Mouse (Mus musculus) thymus, adult 2 months (tissue): Measurements from ENCODE around the gene Entpd7. TPM values are rescaled to one million over a fixed set of nuclear protein-coding genes. Genes with fewer than 3 reads are reported as not detected.

ENCODE experiments used
- DNase-seq: peaks from one replicate; pipeline ENCODE4 v3.0.0; 2021
- H3K27ac ChIP-seq: fragments of 200-500 bp; 2 replicates; pipeline ENCODE4 v1.5.1; 2012; ENCODE audit warnings: low read length, control low read depth; ENCODE audit not compliant: control insufficient read depth, insufficient read depth
- H3K27me3 ChIP-seq: fragments of 200-500 bp; 2 replicates; pipeline ENCODE4 v1.6.1; 2012; ENCODE audit warnings: mild to moderate bottlenecking, low read length, moderate library complexity, mixed read lengths; ENCODE audit not compliant: control insufficient read depth, insufficient read depth
- H3K36me3 ChIP-seq: fragments of 200-500 bp; 2 replicates; pipeline ENCODE4 v1.6.1; 2012; ENCODE audit warnings: mild to moderate bottlenecking, low read length, moderate library complexity; ENCODE audit not compliant: control insufficient read depth, insufficient read depth
- H3K4me1 ChIP-seq: fragments of 200-500 bp; replicated peaks from 2 replicates; pipeline ENCODE4 v1.6.1; 2012; ENCODE audit warnings: low read length; ENCODE audit not compliant: control insufficient read depth, insufficient read depth
- H3K4me3 ChIP-seq: fragments of 200-500 bp; 2 replicates; pipeline ENCODE4 v1.5.1; 2012; ENCODE audit warnings: mild to moderate bottlenecking, low read length, control low read depth, moderate library complexity; ENCODE audit not compliant: control insufficient read depth, insufficient read depth
- CTCF ChIP-seq: fragments of 200-500 bp; IDR thresholded peaks from 2 replicates; pipeline ENCODE4 v1.5.1; 2012; ENCODE audit warnings: mild to moderate bottlenecking, control low read depth, low read length, moderate library complexity, borderline replicate concordance; ENCODE audit not compliant: control insufficient read depth, poor library complexity, insufficient read depth; ENCODE audit errors: extremely low read depth
- POLR2A ChIP-seq: fragments of 200-500 bp; IDR thresholded peaks from 2 replicates; pipeline ENCODE4 v1.6.1; 2012; ENCODE audit warnings: mild to moderate bottlenecking, low read length, control low read depth, moderate library complexity; ENCODE audit not compliant: control insufficient read depth, poor library complexity, insufficient read depth; ENCODE audit errors: extremely low read depth
- WGBS: fragments of 180-500 bp; shearing (Covaris S2); methylation state at CpG from one replicate; pipeline ENCODE4 v1.1.7; 2018; 5-methylcytosine and 5-hydroxymethylcytosine counted together
- polyA plus RNA-seq: library from polyadenylated mRNA; depleted of rRNA; stranded (reverse); fragments of >200 nt; gene quantifications from 2 replicates; pipeline ENCODE4 v1.2.3, GENCODE M21; 2012

The Entpd7 gene
- polyA plus RNA-seq, 1 experiment = 8.8 TPM

DNA sequence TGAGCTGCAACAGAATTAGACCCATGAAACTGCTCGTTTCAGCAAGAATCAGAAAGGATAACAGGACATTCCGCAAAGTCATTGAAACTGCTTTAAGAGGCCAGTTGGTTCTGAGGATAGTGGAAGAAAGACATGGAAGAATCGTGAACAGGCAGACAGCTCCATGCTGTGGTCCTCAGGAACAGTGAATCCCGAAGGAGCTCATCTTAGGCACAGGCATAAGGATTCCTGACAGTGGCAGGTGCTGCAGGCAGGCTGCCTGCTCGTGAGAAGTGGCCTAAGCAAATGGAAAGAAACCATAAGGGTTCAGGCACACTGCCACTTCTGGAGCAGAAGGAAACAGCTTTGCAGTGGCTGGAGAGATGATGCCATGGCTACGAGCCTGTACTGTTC lies 10.3 kb downstream of the Entpd7 start:
- peaks cover 13% of the 10 kb centered on the region for H3K36me3 ChIP-seq
- no peaks in the 10 kb centered on the region for H3K27me3 ChIP-seq
- DNase-seq = no peak
- no peak overlapping the region for H3K27ac ChIP-seq
- no peak overlapping the region for H3K4me3 ChIP-seq
- 95% methylated on average over 6 of the region's 6 CpGs for WGBS
- no peaks in the 10 kb centered on the region for H3K4me1 ChIP-seq
- TF ChIP-seq CTCF (no peak), POLR2A (no peak)

DNA sequence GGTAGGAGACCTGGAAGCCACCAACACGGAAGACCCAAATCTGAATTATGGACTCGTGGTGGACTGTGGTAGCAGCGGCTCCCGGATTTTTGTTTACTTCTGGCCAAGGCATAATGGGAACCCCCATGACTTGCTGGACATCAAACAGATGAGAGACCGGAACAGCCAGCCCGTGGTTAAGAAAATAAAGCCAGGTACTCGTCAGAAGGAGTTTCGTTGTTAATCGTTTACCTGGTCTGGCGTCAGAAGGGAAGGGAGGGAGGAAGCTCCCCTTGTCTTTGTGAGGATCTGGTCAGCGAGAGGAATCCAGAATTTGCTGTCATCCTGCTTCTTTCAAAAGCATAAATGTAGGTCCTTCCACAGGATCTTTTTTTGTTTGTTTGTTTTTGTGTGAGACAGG lies 14.7 kb downstream of the Entpd7 start:
- Histone ChIP-seq H3K4me1 (no peaks in the 10 kb centered on the region), H3K27me3 (no peaks in the 10 kb centered on the region), H3K4me3 (no peak overlapping the region), H3K27ac (no peak overlapping the region), H3K36me3 (peaks cover 22% of the 10 kb centered on the region)
- TF ChIP-seq POLR2A = no peak
- TF ChIP-seq CTCF = no peak
- WGBS = 96% methylated on average over 11 of the region's 11 CpGs
- no peak for DNase-seq

DNA sequence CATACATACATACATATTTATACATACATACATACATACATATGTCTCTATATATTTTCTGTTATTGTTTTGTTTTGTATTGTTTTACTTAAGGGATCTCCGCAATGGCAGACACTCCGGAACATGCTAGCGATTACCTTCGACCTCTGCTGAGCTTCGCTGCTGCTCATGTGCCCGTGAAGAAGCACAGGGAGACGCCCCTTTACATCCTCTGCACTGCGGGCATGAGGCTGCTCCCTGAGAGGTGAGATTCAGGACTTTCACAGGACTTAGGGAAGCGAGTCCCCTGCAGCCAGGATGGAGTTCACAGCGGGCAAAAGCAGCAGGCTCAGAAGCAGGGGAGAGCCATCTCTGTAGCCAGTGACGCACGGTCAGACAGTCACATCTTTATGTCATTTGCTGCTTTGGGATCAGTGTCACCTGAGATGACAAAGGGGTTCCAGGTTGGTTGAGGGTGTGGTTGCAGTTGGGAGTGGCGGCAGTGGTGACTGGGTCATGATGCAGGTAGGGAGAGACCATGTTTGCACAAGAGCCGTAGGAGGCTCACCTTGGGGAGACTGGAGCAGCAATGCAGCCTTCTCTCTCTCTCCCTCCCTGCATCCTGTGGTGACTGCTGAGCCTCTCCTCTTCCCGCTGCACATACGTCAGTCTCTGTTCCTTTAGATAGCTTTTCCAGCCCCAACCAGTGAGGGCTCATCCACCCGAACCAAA lies 15.5 kb downstream of the Entpd7 start:
- no peaks in the 10 kb centered on the region for H3K27me3 ChIP-seq
- H3K27ac ChIP-seq = no peak overlapping the region
- 96% methylated on average over 17 of the region's 17 CpGs for WGBS
- DNase-seq = no peak
- TF ChIP-seq POLR2A = no peak
- no peak for TF ChIP-seq CTCF
- H3K4me1 ChIP-seq = no peaks in the 10 kb centered on the region
- no peak overlapping the region for H3K4me3 ChIP-seq
- H3K36me3 ChIP-seq = peaks cover 22% of the 10 kb centered on the region

DNA sequence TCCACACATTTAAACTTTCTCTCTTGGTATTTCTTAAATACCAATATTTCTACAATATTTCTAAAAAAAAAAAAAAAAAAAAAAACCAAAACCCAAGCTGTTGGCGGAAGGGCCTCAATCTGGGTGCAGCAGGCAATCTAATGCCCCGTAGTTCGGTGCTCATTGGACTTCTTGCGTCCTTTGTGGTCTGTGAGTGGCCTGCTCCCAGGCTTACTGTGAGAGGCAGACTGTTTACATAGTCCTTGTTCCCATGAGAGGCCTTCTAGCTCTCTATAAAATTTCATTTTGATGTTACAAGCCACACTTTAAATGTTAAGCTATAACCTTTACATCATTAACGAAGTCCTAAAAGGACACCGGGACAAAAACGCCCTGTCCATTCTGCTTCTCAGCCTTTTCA lies 18.7 kb downstream of the Entpd7 start:
- DNase-seq = no peak
- TF ChIP-seq POLR2A = no peak
- no peak for TF ChIP-seq CTCF
- Histone ChIP-seq H3K4me3 (no peak overlapping the region), H3K27me3 (no peaks in the 10 kb centered on the region), H3K27ac (no peak overlapping the region), H3K36me3 (peaks cover 22% of the 10 kb centered on the region), H3K4me1 (peaks cover 4% of the 10 kb centered on the region)
- WGBS = 97% methylated on average over 7 of the region's 7 CpGs

DNA sequence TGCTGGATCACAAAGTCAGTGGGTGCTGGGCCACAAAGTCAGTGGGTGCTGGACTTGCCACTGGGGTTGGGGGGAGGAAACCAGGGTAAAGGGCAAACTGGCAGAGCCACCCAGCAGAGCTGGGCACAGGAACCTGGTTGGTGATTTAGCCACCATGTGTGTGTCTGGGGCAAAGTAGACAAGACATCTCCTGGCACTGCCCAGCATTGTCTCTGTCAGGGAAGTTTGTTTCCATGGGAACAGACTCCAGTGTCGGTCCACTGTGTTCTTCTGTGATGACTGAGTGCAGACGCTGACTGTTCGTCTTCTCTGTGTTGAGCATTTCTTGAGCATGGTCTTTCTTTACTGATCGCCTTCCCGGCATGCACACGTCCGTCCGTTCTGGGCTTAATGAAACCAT lies 19.8 kb downstream of the Entpd7 start:
- no peaks in the 10 kb centered on the region for H3K27me3 ChIP-seq
- WGBS = 94% methylated on average over 8 of the region's 8 CpGs
- H3K4me3 ChIP-seq = no peak overlapping the region
- DNase-seq = no peak
- H3K27ac ChIP-seq = no peak overlapping the region
- H3K36me3 ChIP-seq = peaks cover 17% of the 10 kb centered on the region
- H3K4me1 ChIP-seq = peaks cover 4% of the 10 kb centered on the region
- TF ChIP-seq CTCF = no peak
- TF ChIP-seq POLR2A = no peak

DNA sequence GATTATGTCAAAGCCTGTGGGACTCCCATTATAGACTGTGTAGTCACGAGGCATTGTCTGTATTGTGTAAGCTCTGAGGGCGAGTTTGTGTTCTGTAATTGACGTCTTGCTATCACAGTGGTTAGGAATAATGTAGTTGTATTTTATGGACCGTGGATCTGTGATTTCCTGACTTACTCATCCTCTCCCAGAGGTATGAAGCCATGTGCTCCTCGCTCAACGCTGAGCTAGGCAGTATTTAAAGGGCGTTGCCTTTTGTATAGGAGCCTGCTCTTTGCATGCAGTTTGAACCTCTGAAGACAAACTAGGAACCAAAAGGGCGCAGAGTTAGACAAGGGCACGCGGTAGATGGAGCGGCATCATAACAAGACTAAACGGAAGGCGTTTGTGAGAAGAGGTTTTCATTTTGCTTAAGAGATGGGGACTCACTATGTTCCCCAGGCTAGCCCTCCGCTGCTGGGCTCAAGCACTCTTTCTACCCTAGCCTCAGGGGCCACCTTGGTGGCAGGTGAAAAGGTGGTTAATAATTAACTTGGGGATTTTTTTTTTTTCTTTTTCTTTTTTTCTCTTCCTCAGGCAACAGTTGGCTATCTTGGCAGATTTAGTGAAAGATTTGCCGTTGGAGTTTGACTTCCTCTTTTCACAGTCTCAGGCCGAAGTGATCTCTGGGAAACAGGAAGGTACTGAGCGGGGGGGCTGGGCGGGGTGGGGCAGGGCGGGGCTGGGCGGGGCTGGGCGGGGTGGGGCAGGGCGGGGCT lies 21.9 kb downstream of the Entpd7 start:
- WGBS = 22% methylated on average over 22 of the region's 22 CpGs
- peaks cover 4% of the 10 kb centered on the region for H3K4me1 ChIP-seq
- no peaks in the 10 kb centered on the region for H3K27me3 ChIP-seq
- DNase-seq = peak; percentile 34
- peak overlapping the region; percentile 24 for H3K4me3 ChIP-seq
- TF ChIP-seq CTCF = no peak
- no peak for TF ChIP-seq POLR2A
- H3K27ac ChIP-seq = peak overlapping the region; percentile 97
- H3K36me3 ChIP-seq = no peaks in the 10 kb centered on the region

DNA sequence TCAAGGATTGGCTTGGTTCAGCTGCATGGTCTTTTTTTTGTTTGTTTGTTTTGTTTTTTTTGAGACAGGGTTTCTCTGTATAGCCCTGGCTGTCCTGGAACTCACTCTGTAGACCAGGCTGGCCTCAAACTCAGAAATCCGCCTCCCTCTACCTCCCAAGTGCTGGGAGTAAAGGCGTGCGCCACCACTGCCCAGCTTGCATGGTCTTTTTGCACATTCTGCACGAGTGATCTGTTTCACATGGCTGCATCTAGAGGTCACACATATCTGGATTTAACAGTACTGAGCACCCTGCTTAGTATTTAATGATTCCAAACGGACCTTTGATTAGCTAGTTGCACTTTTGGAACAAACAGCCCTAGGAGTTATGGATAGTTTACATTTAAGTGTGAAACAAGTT lies 22.5 kb downstream of the Entpd7 start:
- DNase-seq = no peak
- no peak for TF ChIP-seq POLR2A
- no peak for TF ChIP-seq CTCF
- WGBS = 86% methylated on average over 5 of the region's 5 CpGs
- Histone ChIP-seq H3K36me3 (no peaks in the 10 kb centered on the region), H3K27me3 (no peaks in the 10 kb centered on the region), H3K4me1 (peaks cover 4% of the 10 kb centered on the region), H3K4me3 (no peak overlapping the region), H3K27ac (no peak overlapping the region)
